Mouse (Mus musculus) splenic B cell, adult 2 months (primary cell): ENCODE measurements around the gene Olfr640.

Experiments
- DNase-seq: peaks from one replicate; pipeline ENCODE4 v3.0.0-alpha.2; 2011; ENCODE audit warnings: low read depth, low spot score
- H3K27me3 ChIP-seq: 2 replicates; pipeline ENCODE4 v1.6.1; 2012; ENCODE audit warnings: mild to moderate bottlenecking, low read length, moderate library complexity, mixed read lengths; ENCODE audit not compliant: control insufficient read depth, poor library complexity, insufficient read depth, severe bottlenecking
- H3K36me3 ChIP-seq: 2 replicates; pipeline ENCODE4 v1.6.1; 2012; ENCODE audit warnings: mild to moderate bottlenecking, low read length, moderate library complexity, mixed read lengths; ENCODE audit not compliant: control insufficient read depth, poor library complexity, insufficient read depth, severe bottlenecking

Olfr640 gene

DNA sequence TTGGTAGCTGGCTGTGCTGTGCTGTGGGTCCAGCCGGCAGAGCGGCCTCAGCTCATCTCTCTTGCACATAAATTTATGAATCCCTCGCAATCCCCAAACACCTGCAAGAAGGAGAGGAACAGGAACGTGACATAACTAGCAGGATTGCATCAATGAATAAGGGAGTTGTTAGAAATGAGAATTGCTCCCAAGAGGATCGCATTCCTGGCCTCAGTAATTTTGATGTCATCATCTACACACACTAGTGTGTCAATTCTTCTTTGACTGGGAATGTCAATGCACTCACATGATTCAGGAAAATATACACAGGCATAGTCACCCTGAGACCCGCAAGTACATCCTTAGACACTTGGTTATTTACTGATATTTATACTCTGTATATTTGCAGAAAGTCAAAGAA is at the start of gene Olfr640:
Gene Olfr640, minus strand, starts transcription at position 101 of the 400 bp plus-strand sequence.
- no peak for DNase-seq

DNA sequence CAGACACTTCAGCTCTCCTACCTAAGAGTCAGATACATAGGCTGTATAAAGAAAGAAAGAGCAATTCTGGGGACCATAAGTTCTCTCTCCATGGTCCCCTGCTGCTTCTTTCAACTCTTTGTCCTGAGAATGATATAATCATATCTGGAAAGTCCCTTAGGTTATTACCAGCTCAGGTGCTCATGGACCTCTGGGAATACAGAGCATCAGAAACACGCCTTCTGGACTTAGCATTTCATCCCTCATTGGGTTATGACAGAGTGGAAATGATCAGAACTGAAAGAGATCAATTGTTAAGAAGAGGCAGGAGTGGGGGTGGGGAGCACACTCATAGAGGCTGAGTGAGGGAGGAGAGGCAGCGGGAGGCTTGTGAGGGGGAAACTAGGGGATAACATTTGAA is 46.4 kb upstream of the Olfr640 start, which contains the start of gene Olfr644:
Gene Olfr644, minus strand, starts transcription at position 101 of the 400 bp plus-strand sequence.
- no peaks in the 10 kb centered on the region for H3K27me3 ChIP-seq
- no peak for DNase-seq
- H3K36me3 ChIP-seq = no peaks in the 10 kb centered on the region

More for the DNA sequence above, at the start of gene Olfr640:
- Histone ChIP-seq H3K36me3 (no peaks in the 10 kb centered on the region), H3K27me3 (no peaks in the 10 kb centered on the region)

DNA sequence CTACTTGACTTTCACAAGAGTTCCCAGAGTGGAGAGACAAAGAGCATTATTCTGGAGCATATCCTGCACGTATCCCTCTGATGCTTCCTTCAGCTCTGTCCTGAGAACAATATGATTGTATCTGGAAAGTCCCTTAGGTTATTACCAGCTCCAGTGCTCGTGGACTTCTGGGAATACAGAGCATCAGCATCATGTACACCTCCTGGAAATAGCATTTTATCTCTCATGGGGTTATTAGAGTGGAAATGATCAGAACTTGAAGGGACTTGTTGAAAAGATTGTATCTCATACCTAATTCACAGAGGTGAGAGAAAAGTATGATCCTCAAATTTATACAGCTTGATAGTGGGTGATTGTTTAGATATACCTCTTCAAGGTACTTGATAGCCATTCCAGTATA is 36.0 kb upstream of the Olfr640 start, which contains the start of gene 4930516K23Rik:
Gene 4930516K23Rik, minus strand, starts transcription at position 101 of the 400 bp plus-strand sequence.
- H3K36me3 ChIP-seq = no peaks in the 10 kb centered on the region
- DNase-seq = no peak
- H3K27me3 ChIP-seq = no peaks in the 10 kb centered on the region

DNA sequence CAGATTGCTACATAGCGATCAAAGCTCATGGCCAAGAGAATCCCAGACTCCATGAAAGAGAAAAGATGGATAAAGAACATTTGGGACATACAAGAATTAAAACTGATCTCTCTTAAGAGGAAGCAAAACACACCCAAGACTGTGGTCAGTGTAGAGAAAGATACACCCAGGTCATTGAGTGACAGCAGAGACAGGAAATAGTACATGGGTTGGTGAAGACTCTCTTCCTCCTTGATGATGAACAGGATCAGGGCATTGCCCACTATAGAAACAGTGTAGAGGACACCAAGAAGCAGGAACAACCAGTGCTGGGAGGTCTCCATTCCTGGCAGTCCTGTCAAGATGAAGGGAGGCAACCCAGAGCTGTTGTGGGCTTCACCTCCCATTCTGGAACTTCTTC is 33.8 kb upstream of the Olfr640 start:
- DNase-seq = no peak
- no peaks in the 10 kb centered on the region for H3K36me3 ChIP-seq
- H3K27me3 ChIP-seq = no peaks in the 10 kb centered on the region

DNA sequence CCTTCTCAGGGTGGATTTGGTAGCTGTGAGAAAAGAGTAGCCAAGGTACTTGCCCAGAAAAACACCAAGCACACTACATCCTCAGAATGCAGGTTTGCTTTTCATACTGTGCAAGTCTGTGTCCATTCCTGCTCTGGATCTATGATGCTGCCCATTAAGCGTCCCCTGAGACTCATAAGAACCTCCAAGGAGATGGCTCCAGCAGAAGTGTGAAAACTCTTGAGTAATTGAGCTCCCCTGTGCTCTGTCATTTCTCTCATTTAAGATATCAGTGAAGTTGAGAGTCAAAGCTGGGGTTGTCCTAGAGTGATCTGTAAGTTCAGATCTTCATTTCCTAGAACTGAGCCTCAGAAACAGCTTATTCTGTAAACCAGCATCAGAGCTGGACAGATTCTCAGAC is 27.2 kb upstream of the Olfr640 start, which contains the start of gene Olfr642:
Gene Olfr642, minus strand, starts transcription at position 101 of the 400 bp plus-strand sequence.
- DNase-seq = no peak
- Histone ChIP-seq H3K36me3 (no peaks in the 10 kb centered on the region), H3K27me3 (no peaks in the 10 kb centered on the region)

DNA sequence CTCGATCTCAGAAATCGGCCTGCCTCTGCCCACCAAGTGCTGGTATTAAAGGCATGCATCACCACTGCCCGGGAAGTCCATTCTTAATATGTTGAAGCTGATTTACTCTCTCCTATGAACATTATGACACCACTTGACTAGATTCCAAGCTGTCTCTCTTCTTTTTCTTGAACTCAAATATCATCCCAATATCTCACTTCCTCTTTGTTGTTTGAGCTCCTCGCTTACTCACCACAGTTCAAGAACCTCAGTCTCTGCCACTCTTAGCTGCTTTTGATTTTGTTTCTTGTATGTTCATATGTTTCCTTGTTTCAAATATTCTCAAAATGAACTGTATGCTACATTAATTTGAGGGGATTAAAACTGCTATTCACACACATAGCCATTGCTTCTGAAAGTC is 25.4 kb upstream of the Olfr640 start:
- H3K27me3 ChIP-seq = no peaks in the 10 kb centered on the region
- no peak for DNase-seq
- H3K36me3 ChIP-seq = no peaks in the 10 kb centered on the region

DNA sequence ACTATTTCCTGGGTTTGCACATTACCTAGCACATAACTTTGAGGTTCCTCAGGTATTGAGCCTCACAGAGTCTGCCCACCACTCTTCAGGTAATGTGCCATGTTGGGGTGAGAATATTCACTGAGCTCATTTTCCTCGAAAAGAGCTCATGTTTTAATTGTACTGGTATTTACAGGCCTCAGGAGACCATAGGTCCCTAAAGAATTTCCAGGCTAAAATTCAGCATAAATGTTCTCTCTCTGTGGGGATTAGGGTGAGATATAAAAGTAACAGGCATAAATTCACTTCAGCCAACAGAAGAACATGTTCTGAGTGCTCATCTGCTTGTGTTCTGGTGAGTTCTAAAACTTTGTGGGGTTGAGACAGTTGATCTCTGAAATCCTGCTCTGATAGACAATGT is 9.8 kb upstream of the Olfr640 start, which contains the start of gene Olfr641:
Gene Olfr641, plus strand, starts transcription at position 301 of the 400 bp plus-strand sequence.
- no peaks in the 10 kb centered on the region for H3K36me3 ChIP-seq
- no peaks in the 10 kb centered on the region for H3K27me3 ChIP-seq
- no peak for DNase-seq

DNA sequence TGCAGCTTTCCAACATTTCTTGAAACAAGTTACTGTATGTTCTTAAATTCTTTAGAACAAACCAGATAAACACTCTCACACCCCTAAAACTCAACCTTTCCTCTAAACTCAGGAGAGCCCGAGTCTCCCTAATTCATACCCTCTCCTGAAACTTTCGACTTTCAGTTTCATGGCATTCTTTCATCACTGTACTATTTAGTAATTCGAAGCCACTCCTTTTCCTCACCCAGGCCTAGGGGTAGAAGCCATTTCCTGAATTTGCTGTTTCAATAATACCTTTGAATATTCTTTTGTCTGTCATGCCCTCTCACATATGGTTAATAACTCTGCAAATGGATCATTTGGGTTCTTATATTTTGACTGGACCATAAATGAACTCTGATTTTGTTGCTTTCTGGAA is 1.6 kb upstream of the Olfr640 start:
- H3K36me3 ChIP-seq = no peaks in the 10 kb centered on the region
- no peak for DNase-seq
- H3K27me3 ChIP-seq = no peaks in the 10 kb centered on the region

DNA sequence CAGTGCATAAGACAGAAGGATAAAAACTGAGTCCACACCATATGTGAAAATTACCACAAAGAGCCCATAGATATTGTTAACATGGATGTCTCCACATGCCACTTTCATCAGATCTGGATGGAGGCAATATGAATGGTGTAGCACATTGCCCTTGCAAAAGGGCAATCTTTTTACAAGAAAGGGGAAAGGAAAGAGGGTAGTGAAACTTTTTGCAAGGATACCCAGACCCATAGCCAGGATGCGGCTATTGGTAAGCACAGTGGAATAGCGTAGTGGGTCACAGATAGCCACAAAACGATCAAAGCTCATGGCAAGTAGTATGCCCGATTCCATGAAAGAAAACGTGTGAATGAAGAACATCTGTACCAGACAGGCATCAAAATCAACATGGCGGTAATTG is 3.7 kb downstream of the Olfr640 start:
- no peak for DNase-seq

DNA sequence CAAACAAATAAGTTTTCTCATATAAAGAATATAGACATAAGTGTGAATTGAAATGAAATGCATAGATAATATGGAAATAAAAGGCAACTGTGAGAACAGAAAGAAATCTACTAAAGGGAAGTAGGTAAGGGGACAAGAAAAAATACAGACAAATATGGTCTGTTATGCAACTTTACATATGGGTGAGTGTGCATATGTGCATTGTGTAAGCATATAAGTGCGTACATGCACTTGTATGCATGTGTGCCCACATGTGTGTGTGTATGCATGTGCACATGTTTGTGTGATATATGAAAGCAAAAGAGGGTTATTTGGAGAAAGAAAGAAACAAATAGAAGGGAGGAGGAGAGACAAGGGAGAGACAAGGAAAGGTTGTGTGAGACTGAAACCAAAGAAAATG is 6.4 kb downstream of the Olfr640 start:
- no peak for DNase-seq
- H3K36me3 ChIP-seq = no peaks in the 10 kb centered on the region

More for the DNA sequence above, 3.7 kb downstream of the Olfr640 start:
- Histone ChIP-seq H3K27me3 (no peaks in the 10 kb centered on the region), H3K36me3 (no peaks in the 10 kb centered on the region)

DNA sequence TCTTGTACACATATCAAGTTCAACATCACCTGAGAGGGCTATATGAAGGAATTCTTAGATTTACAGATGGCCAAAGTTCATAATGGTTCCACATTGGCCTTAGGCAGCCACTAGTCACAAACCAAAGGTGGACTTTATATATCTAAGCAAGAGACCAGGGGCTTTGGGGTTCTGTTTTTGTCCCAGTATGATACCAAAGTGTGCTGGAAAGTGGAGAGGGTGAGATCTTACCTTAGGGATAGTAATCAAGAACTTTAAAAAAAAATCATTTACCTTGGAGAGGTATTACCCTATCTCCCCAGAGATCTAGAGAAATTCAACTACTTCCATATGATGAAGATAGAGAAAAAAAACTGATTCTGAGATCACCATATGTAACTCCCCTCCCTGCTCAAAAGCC is 8.2 kb downstream of the Olfr640 start, which contains the start of gene Olfr639:
Gene Olfr639, minus strand, starts transcription at position 101 of the 400 bp plus-strand sequence.
- DNase-seq = no peak
- no peaks in the 10 kb centered on the region for H3K27me3 ChIP-seq
- H3K36me3 ChIP-seq = no peaks in the 10 kb centered on the region

More for the DNA sequence above, 6.4 kb downstream of the Olfr640 start:
- H3K27me3 ChIP-seq = no peaks in the 10 kb centered on the region

DNA sequence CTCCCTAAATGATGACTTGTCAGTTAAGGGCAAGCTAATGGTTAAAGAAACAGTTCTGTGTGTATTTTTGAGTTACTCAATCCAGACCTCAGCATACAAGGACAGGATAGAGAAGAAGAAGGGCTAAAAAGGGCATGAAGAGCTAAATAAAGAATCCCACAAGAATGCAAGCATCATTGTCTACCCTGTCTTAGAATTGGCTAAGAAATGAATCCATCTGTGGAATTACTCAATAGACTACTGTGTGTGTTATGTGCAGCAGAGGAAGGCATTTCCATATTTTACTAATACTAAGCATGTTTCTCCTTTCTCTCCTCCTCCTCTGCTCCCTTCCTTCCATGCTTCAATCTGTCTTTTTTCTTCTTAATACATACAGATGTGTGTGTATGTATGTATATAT is 26.2 kb downstream of the Olfr640 start:
- H3K27me3 ChIP-seq = no peaks in the 10 kb centered on the region
- no peaks in the 10 kb centered on the region for H3K36me3 ChIP-seq
- DNase-seq = no peak

DNA sequence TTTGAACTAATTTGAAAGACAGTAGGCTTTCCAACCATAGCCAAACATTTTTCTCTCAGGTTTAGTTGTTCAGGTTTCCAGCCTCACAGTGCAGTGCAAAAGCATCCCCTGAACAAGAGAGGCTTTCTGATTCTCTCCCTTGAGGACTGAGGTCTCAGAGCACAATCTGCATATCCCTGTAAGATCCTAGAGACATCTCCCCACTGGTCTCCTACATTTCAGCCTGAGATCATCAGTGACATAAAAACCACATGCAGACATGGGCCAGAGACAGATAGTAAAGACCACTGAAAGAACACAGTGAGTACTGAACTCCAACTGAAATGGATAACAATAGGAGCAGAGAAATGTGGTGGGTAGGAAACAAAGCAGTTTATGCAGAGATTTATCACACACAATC is 26.9 kb downstream of the Olfr640 start, which contains the start of gene Olfr638:
Gene Olfr638, plus strand, starts transcription at position 301 of the 400 bp plus-strand sequence.
- Histone ChIP-seq H3K36me3 (no peaks in the 10 kb centered on the region), H3K27me3 (no peaks in the 10 kb centered on the region)
- DNase-seq = no peak

DNA sequence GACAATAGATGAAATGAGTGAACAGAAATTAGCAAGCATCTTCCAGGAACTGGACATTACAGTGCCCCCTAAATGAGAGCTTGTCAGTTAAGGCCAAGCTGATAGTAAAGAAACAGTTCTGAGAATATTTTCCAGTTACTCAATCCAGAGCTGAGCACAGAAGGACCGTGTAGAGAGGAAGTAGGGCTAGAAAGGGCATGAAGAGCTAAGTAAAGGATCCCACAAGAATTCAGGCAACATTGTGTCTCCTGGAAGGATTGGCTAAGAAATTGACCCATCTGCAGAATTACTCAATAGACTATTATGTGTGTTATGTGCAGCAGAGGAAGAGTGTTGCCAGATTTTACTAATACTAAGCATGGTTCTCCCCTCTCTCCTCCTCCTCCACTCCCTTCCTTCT is 53.6 kb downstream of the Olfr640 start:
- Histone ChIP-seq H3K36me3 (no peaks in the 10 kb centered on the region), H3K27me3 (no peaks in the 10 kb centered on the region)
- DNase-seq = no peak

DNA sequence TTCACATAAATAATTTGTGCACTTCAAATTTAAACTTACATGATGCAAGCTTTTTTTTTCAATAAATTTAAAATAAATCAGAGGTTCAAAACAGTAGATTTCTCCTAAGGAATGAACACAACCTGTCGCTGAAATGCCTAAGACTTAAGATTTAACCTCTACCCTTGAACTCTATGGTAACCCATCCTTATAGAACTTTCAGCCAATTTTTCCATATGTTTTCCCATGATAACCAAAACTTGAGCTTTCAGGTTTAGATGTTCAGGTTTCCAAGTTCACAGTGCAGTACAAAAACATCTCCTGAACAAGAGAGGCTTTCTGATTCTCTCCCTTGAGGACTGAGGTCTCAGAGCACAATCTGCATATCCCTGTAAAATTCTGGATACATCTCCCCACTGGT is 54.5 kb downstream of the Olfr640 start, which contains the start of gene Olfr635:
Gene Olfr635, plus strand, starts transcription at position 301 of the 400 bp plus-strand sequence.
- DNase-seq = no peak
- no peaks in the 10 kb centered on the region for H3K36me3 ChIP-seq
- H3K27me3 ChIP-seq = no peaks in the 10 kb centered on the region
